ENCODE assay signal across 8 mouse cellular contexts in genomic region chr4:49632139-49632481, GRCm38 (mm10). TPM values are rescaled to one million over a fixed set of nuclear protein-coding genes. Genes with fewer than 3 reads are reported as not detected.
DNase-seq lines count a peak whose midpoint lies in the region; ATAC-seq and TF ChIP-seq lines count a peak whose summit lies in the region.

No protein-coding gene starts in this region.

- TF ChIP-seq CTCF in gastrocnemius, adult 2 months (IDR thresholded peaks at IDR 0.05), result no peak
- TF ChIP-seq CTCF in thymus, adult 2 months (IDR thresholded peaks at IDR 0.05; ENCODE audit: borderline replicate concordance, control insufficient read depth, extremely low read depth, insufficient read depth, low read length, poor library complexity), result no peak

- TF ChIP-seq POLR2A in thymus, adult 2 months (IDR thresholded peaks at IDR 0.05; ENCODE audit: control insufficient read depth, extremely low read depth, insufficient read depth, low read length, poor library complexity), result no peak

- intact Hi-C loops in gastrocnemius, adult 2 months (cut with DNase I), result no loop called here
- intact Hi-C loops in gastrocnemius, postnatal 36 days (cut with DNase I), result no loop called here

- H3K9me3 ChIP-seq in liver, embryonic 12.5 days (replicated peaks), result no peaks in the 10 kb centered on the region

- H3K27ac ChIP-seq in gastrocnemius, adult 2 months, result peak overlapping the region; percentile 90
- H3K27ac ChIP-seq in thymus, adult 2 months (ENCODE audit: control insufficient read depth, insufficient read depth, low read length), result no peak overlapping the region
- peak overlapping the region; percentile 89 for H3K27ac ChIP-seq in liver, embryonic 12.5 days

- no peak for DNase-seq in gastrocnemius, adult 2 months
- DNase-seq in gastrocnemius, postnatal 36 days, result no peak
- no peak for DNase-seq in thymus, adult 2 months
- no peak for DNase-seq in thymus, adult 18-20 months
- DNase-seq in right cerebral cortex, postnatal 10 days (ENCODE audit: low spot score in 2 of 2), result no peak
- DNase-seq in gastrocnemius, postnatal 25 days, result no peak
- no peak for DNase-seq in urinary bladder, postnatal 36 days (ENCODE audit: low spot score in 2 of 2)

- WGBS in thymus, adult 2 months, result under 1% methylated on average over 30 of the region's 30 CpGs
- under 1% methylated on average over 30 of the region's 30 CpGs for WGBS in liver, embryonic 12.5 days (ENCODE audit: insufficient replicate concordance)

- H3K4me3 ChIP-seq in gastrocnemius, adult 2 months, result peak overlapping the region; percentile 98
- peak overlapping the region; percentile 84 for H3K4me3 ChIP-seq in thymus, adult 2 months (ENCODE audit: control insufficient read depth, insufficient read depth, low read length)
- H3K4me3 ChIP-seq in liver, embryonic 12.5 days, result peak overlapping the region; percentile 86

- H3K27me3 ChIP-seq in thymus, adult 2 months (ENCODE audit: control insufficient read depth, insufficient read depth, low read length), result no peaks in the 10 kb centered on the region
- no peaks in the 10 kb centered on the region for H3K27me3 ChIP-seq in liver, embryonic 12.5 days (replicated peaks)

- H3K36me3 ChIP-seq in thymus, adult 2 months (ENCODE audit: control insufficient read depth, insufficient read depth, low read length), result peaks cover 11% of the 10 kb centered on the region
- peaks cover 39% of the 10 kb centered on the region for H3K36me3 ChIP-seq in liver, embryonic 12.5 days

- peak; percentile 69 for ATAC-seq in liver, embryonic 12.5 days

- H3K4me2 ChIP-seq in liver, embryonic 12.5 days, result peak overlapping the region; percentile 85

- no peaks in the 10 kb centered on the region for H3K4me1 ChIP-seq in thymus, adult 2 months (replicated peaks; ENCODE audit: control insufficient read depth, insufficient read depth, low read length)
- H3K4me1 ChIP-seq in liver, embryonic 12.5 days, result peaks cover 31% of the 10 kb centered on the region

- H3K9ac ChIP-seq in liver, embryonic 12.5 days, result peak overlapping the region; percentile 90

RNA-seq across cellular contexts. Expression of gene Rnf20, which starts 0.3 kb away (rescaled TPM):
- total RNA-seq in gastrocnemius, adult 2 months (2021), result 10 to 100 TPM; 32.3 to 32.6 TPM
- total RNA-seq in gastrocnemius, postnatal 36 days (2021), result 10 to 100 TPM; 23.3 to 27.7 TPM
- polyA plus RNA-seq in thymus, adult 2 months (2012; rRNA removed), result 34.4 and 34.6 TPM in 2 replicates
- polyA plus RNA-seq in liver, embryonic 12.5 days (2016; fragmentation: Nextera tagmentation; extraction: Ambion mirVana), result 24.0 and 25.1 TPM in 2 replicates
- 10 to 100 TPM; 26.3 to 26.7 TPM for total RNA-seq in gastrocnemius, postnatal 25 days (2021)

RNA-seq across cellular contexts. Expression of gene Tmem246, which starts 34.4 kb away (rescaled TPM):
- 10 to 100 TPM; 32.1 to 34.0 TPM for total RNA-seq in gastrocnemius, adult 2 months (2021)
- total RNA-seq in gastrocnemius, postnatal 36 days (2021), result 10 to 100 TPM; 29.6 to 30.5 TPM
- 8.4 and 12.1 TPM in 2 replicates for polyA plus RNA-seq in thymus, adult 2 months (2012; rRNA removed)
- polyA plus RNA-seq in liver, embryonic 12.5 days (2016; fragmentation: Nextera tagmentation; extraction: Ambion mirVana), result 13.3 and 14.6 TPM in 2 replicates
- 10 to 100 TPM; 26.7 to 29.2 TPM for total RNA-seq in gastrocnemius, postnatal 25 days (2021)

RNA-seq across cellular contexts. Expression of gene Ppp3r2, which starts 49.7 kb away (rescaled TPM):
- not detected for total RNA-seq in gastrocnemius, adult 2 months (2021)
- not detected for total RNA-seq in gastrocnemius, postnatal 36 days (2021)
- polyA plus RNA-seq in thymus, adult 2 months (2012; rRNA removed), result 0.03 TPM in 1 of 2 replicates, not detected in the other
- not detected in 2 replicates for polyA plus RNA-seq in liver, embryonic 12.5 days (2016; fragmentation: Nextera tagmentation; extraction: Ambion mirVana)
- not detected for total RNA-seq in gastrocnemius, postnatal 25 days (2021)
